Mouse (Mus musculus): ENCODE measurements around the gene Txndc17.
"Not testable (repeated sequence)": the region's sequence is repeated elsewhere in the genome, so short reads cannot be mapped to it uniquely, and the experiment has no call there.

The Txndc17 gene

DNA sequence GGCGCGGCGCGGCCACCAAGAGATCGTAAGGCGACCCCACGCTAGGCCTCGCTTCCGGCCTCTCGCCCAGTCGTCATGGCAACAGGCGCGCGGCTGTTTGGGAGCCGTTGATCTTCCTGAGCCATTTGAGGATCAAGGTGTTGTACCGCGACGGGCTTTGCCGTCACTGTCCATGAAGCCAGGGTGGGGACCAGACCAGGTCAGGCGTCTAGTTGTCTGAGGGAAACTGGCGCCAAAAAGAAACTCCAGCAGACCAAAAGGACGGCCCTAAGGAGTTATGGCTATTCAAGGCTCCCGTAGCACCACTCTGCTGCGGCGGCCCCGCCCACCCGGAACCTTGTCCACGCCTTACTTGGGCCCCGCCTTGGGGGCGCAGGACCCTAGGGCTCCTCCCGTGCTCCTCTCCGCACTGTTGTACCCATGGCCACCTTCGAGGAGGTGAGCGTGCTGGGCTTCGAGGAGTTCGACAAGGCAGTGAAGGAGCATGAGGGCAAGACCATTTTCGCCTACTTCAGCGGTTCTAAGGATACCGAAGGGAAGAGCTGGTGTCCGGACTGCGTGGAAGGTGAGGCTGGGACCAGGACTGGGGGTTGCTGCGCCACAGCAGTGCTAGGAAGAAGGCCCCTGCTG lies at the start of gene Txndc17, which contains the start of gene 4933427D14Rik:
TSS of gene Txndc17 (plus strand) at position 344 of the 630 bp plus-strand sequence.
TSS of gene 4933427D14Rik (minus strand) at position 256 of the 630 bp plus-strand sequence.
- DNase-seq (ENCODE audit: inconsistent ontology term), result peak; percentile 93

- no peak for DNase-seq (ENCODE audit: inconsistent ontology term)
Observed at GRCm38 (mm10) chr11:72163198-72163597, 44.1 kb upstream of the Txndc17 start.

- no peak for DNase-seq (ENCODE audit: inconsistent ontology term)
Observed at GRCm38 (mm10) chr11:72169871-72170270, 37.5 kb upstream of the Txndc17 start.

DNA sequence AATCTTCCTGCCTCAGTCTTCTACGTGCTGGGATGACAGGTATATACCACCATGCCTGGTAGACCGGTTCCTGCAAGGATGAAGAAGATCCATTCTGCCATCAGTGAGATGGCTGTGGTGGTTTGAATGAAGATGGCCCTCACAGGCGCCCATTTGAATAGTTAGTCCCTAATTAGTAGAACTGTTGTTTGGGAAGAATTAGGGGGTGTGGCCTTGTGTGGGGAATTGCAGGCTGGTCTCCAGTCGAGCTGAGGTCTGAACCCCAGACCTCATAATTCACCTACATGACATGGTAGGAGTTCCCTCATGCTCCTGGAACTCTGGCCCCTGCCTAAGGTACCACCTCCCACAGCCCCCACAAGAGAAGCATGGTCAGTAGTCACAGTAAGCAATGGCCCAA lies 35.4 kb upstream of the Txndc17 start:
- DNase-seq (ENCODE audit: inconsistent ontology term), result not testable (repeated sequence)

GRCm38 (mm10) chr11:72173506-72173905 lies 33.8 kb upstream of the Txndc17 start:
- DNase-seq (ENCODE audit: inconsistent ontology term), result no peak

- no peak for DNase-seq (ENCODE audit: inconsistent ontology term)
Observed at GRCm38 (mm10) chr11:72174721-72175120, 32.6 kb upstream of the Txndc17 start.

GRCm38 (mm10) chr11:72175966-72176365 lies 31.4 kb upstream of the Txndc17 start:
- DNase-seq (ENCODE audit: inconsistent ontology term), result no peak

DNA sequence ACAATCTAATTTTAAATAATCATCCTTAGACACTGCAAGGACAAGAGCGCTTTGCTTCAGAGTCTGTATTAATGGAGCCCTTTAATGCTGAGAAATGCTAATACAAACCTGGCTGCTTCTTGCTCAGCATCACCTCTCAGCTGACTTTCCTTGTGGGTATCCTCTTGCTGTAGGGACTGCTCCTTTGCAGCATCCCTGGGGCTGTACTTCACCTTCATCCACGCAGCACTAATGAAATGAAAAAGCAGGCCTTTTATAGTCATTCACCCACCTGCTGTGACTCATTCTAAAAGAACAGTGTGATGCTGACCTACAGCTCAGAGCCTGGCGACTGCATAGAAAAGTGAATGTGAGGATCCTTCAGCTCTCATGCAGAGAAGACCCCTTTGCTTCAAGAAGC lies 30.8 kb upstream of the Txndc17 start:
- DNase-seq (ENCODE audit: inconsistent ontology term), result peak; percentile 73

DNA sequence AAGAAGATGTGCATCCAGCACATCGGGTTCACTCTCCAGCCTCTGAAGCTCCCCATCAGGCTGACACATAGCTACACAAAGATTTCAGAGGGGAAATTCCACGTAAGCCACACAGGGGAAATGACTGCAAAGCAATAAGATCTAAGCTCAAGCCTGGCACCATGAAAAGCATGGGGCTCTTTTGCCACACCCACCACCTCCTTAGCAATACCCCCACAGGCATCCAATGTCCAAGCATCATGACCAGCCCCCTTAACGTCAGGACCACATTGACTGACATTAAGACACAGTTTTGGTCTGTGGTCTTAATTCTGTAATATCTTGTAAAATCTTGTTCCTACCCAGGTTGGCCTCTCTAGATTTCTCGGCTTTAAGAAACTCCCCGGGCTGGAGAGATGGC lies 26.8 kb upstream of the Txndc17 start:
- no peak for DNase-seq (ENCODE audit: inconsistent ontology term)

- DNase-seq (ENCODE audit: inconsistent ontology term), result no peak
Observed at GRCm38 (mm10) chr11:72181136-72181535, 26.2 kb upstream of the Txndc17 start.

GRCm38 (mm10) chr11:72184252-72184651 lies 23.1 kb upstream of the Txndc17 start:
- DNase-seq (ENCODE audit: inconsistent ontology term), result no peak

GRCm38 (mm10) chr11:72190857-72191256 lies 16.5 kb upstream of the Txndc17 start:
- no peak for DNase-seq (ENCODE audit: inconsistent ontology term)

- DNase-seq (ENCODE audit: inconsistent ontology term), result no peak
Observed at GRCm38 (mm10) chr11:72194259-72194658, 13.1 kb upstream of the Txndc17 start.

DNA sequence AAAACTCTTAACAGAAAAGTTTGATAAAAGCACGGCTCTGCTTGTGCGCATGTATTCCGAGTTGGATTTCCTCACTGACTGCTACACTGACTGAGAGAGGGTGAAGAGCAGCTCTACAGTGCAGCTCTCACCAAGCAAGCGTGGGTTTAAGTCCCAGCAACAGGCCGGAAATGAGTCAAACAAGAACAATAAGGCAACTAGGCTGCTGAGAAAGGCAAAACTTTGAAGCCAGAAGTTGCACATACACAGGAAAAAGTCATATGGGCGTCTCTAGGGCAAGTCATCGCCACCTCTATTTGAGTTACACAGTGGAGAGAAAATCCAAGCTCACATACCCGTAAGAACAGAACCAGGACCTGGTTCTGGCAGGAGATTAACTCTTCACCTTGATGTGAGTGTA lies 10.8 kb upstream of the Txndc17 start:
- DNase-seq (ENCODE audit: inconsistent ontology term), result no peak

- DNase-seq (ENCODE audit: inconsistent ontology term), result no peak
Observed at GRCm38 (mm10) chr11:72203440-72203839, 3.9 kb upstream of the Txndc17 start.

GRCm38 (mm10) chr11:72205256-72205655 lies 2.1 kb upstream of the Txndc17 start:
- no peak for DNase-seq (ENCODE audit: inconsistent ontology term)

DNA sequence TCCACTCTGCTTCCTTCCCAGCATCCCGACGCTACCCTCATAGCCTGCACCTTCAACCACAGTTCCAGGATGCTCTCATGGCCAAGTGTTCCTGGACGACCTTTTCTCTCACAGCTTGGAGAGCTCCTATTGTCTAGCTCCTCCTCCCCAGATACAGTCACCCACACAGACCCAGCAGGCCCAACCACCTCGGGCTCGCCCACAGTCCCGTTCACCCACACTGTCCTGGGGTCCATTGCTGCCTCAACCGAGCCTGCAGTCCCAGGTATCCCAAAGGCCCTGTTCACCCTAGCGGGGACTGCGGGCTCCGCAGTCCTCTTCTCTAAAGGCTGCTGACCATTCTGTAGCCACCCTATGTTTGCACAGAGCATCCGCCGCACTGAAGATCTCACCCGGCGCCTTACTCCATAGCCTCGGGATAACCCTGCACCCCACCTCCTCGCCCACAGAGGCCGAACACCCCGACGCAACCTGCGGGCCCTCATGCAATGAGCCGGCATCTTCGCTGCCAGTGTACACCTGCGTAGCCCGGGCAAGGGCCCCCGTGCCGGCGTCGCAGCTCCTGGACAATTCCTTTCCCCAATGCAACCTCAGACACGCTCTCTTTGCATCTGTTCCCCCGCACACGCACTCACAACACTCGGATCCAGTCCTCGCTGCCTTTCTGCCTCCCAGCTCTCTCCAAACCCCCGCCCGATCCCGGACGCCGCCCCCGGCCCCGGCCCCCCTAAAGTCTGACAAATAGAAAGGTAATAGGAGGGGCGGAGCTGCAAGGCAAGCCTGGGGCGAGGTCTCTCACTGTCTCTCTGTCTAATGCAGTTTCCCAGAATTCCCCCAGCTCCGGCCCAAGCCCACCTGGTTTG lies 775 bp upstream of the Txndc17 start, which contains the start of gene Gm43951:
TSS of gene Gm43951 (minus strand) at position 500 of the 863 bp plus-strand sequence.
- peak; percentile 25 for DNase-seq (ENCODE audit: inconsistent ontology term)

DNA sequence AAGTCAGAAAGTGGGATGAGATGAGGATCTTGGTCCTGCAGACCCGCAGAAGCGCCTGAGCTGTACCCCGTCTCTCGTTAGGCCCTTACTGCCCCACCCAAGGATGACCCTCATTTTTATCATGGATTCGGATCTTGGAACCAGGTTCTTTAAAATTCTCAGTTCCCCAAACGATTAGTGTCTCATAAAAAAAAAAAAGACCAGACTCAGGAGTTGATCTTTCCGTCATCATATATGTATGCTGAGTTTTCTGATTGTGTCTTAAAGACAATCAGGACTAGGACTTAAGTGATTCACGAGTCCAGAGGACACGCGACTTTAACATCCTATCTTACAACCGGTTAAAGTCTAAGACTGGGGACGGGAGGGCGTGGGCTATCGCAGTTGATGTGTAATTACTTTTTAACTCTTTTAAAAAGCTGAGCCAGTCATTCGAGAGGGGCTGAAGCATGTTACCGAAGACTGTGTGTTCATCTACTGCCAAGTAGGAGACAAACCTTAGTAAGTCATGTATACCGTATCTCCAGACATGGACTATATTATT lies 559 bp downstream of the Txndc17 start:
- DNase-seq (ENCODE audit: inconsistent ontology term), result no peak

- peak; percentile 98 for DNase-seq (ENCODE audit: inconsistent ontology term)
Observed at GRCm38 (mm10) chr11:72214591-72215409, 7.5 kb downstream of the Txndc17 start.

GRCm38 (mm10) chr11:72215410-72215797 lies 8.1 kb downstream of the Txndc17 start, which contains the start of gene Med31:
Med31 (minus strand) TSS chr11:72215592.
- DNase-seq (ENCODE audit: inconsistent ontology term), result peak; percentile 79

DNA sequence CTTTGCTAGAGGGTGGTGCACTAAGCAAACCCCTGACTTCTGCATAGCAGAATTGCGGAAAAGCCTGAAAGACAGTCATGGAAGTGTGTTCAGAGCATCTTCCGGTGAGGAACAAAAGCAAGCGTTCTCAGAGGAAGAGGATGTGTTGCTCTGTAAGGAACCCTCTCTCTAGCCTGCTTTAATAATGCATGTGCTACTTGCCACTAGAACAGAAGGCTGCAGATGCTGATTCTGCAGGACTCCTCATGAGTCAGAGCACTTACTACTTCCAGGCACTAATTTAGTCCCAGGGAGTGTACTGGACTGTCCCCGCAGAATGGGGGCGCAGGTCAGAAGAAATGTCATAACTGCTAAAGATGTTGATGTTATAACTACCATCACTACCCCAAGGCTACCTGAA lies 9.8 kb downstream of the Txndc17 start:
- no peak for DNase-seq (ENCODE audit: inconsistent ontology term)

GRCm38 (mm10) chr11:72221278-72221677 lies 13.9 kb downstream of the Txndc17 start:
- peak; percentile 55 for DNase-seq (ENCODE audit: inconsistent ontology term)
